Comparison of ENCODE assay signal across 8 mouse cellular contexts in the genomic region with DNA sequence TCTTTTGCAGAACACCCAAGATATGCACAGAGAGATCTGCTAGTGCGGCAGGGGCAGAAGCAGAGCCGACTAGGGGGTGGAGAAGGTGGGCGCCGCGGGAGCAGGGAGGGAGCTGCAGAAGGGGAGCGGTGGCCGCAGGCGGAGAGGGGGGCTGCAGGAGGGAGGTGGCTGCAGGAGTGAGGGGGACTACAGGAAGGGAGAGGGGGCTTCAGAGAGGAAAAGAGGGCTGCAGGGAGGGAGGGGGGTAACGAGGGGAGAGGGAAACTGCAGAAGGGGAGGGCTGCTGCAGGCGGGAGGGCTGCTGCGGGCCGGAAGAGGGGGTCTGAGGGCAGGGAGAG. TPM values are rescaled to one million over a fixed set of nuclear protein-coding genes. Genes with fewer than 3 reads are reported as not detected.
A peak's percentile ranks its signal among the peaks of the same experiment; 100 is the strongest.
DNase-seq lines count a peak whose midpoint lies in the region; ATAC-seq and TF ChIP-seq lines count a peak whose summit lies in the region.

No protein-coding gene starts in this region.

- peak overlapping the region; percentile 59 for H3K4me3 ChIP-seq in kidney, embryonic 14.5 days (ENCODE audit: low read length)
- H3K4me3 ChIP-seq in bone marrow, adult 2 months (replicated peaks; ENCODE audit: control insufficient read depth, low read depth, low read length): peak overlapping the region; percentile 66
- peak overlapping the region; percentile 65 for H3K4me3 ChIP-seq in forebrain, embryonic 16.5 days (replicated peaks; ENCODE audit: low read length)

- no peaks in the 10 kb centered on the region for H3K27me3 ChIP-seq in kidney, embryonic 14.5 days (ENCODE audit: control insufficient read depth, insufficient read depth, low read length)
- no peaks in the 10 kb centered on the region for H3K27me3 ChIP-seq in forebrain, embryonic 16.5 days (replicated peaks; ENCODE audit: control insufficient read depth, insufficient read depth, low read length)

- peak overlapping the region; percentile 87 for H3K4me2 ChIP-seq in kidney, embryonic 14.5 days (replicated peaks; ENCODE audit: low read depth, low read length)
- peak overlapping the region; percentile 66 for H3K4me2 ChIP-seq in forebrain, embryonic 16.5 days (ENCODE audit: low read length)

- TF ChIP-seq POLR2A in bone marrow, adult 2 months (IDR thresholded peaks at IDR 0.05; ENCODE audit: borderline replicate concordance, control insufficient read depth, low read depth, low read length): no peak

- peak overlapping the region; percentile 96 for H3K27ac ChIP-seq in kidney, embryonic 14.5 days (ENCODE audit: low read depth, low read length)
- H3K27ac ChIP-seq in bone marrow, adult 2 months (ENCODE audit: control insufficient read depth, insufficient read depth, low read depth, low read length, poor library complexity): no peak overlapping the region
- H3K27ac ChIP-seq in forebrain, embryonic 16.5 days (ENCODE audit: low read length): peak overlapping the region; percentile 95

- WGBS in kidney, embryonic 14.5 days: 0% methylated on average over 12 of the region's 12 CpGs
- WGBS in bone marrow, adult 2 months: under 1% methylated on average over 12 of the region's 12 CpGs
- WGBS in forebrain, embryonic 16.5 days: under 1% methylated on average over 12 of the region's 12 CpGs

- H3K4me1 ChIP-seq in kidney, embryonic 14.5 days (ENCODE audit: control insufficient read depth, insufficient read depth, low read length): 0 out of 2 replicates have a peak, but pooled peaks cover 3% of the 10 kb centered on the region
- no peaks in the 10 kb centered on the region for H3K4me1 ChIP-seq in bone marrow, adult 2 months (ENCODE audit: control insufficient read depth, insufficient read depth, low read length)
- H3K4me1 ChIP-seq in forebrain, embryonic 16.5 days (replicated peaks; ENCODE audit: control insufficient read depth, insufficient read depth, low read length): peaks cover 19% of the 10 kb centered on the region

- H3K9me3 ChIP-seq in kidney, embryonic 14.5 days (ENCODE audit: control insufficient read depth, low read length): no peaks in the 10 kb centered on the region
- no peaks in the 10 kb centered on the region for H3K9me3 ChIP-seq in forebrain, embryonic 16.5 days (ENCODE audit: control insufficient read depth, low read length)

- ATAC-seq in kidney, embryonic 14.5 days (ENCODE audit: low FRiP score, low TSS enrichment): 0 out of 2 replicates have a peak, but pooled peaks have one; percentile 4
- ATAC-seq in forebrain, embryonic 16.5 days: peak; percentile 8

- no peak for DNase-seq in kidney, postnatal 36 days
- DNase-seq in lung, postnatal 10 days: peak; percentile 13
- DNase-seq in urinary bladder, postnatal 4 days (ENCODE audit: low spot score in 2 of 2): no peak
- no peak for DNase-seq in layer of hippocampus, postnatal 25 days (ENCODE audit: extremely low spot score in 1 of 2, low spot score in 1 of 2)
- DNase-seq in layer of hippocampus, adult 9-11 months: no peak

- no peak for TF ChIP-seq CTCF in bone marrow, adult 2 months (IDR thresholded peaks at IDR 0.05; ENCODE audit: control insufficient read depth, insufficient read depth, low read length)

- H3K9ac ChIP-seq in kidney, embryonic 14.5 days (ENCODE audit: low read depth, low read length): peak overlapping the region; percentile 74
- H3K9ac ChIP-seq in forebrain, embryonic 16.5 days (replicated peaks; ENCODE audit: low read depth, low read length): peak overlapping the region; percentile 74

- H3K36me3 ChIP-seq in kidney, embryonic 14.5 days (ENCODE audit: control insufficient read depth, insufficient read depth, low read length): peaks cover 58% of the 10 kb centered on the region
- H3K36me3 ChIP-seq in forebrain, embryonic 16.5 days (ENCODE audit: control insufficient read depth, insufficient read depth): peaks cover 40% of the 10 kb centered on the region

RNA-seq across cellular contexts. Expression of a gene that starts 2.4 kb away (rescaled TPM):
- polyA plus RNA-seq in kidney, embryonic 14.5 days (2014; fragmentation: Nextera tagmentation; extraction: Ambion mirVana): 31.3 and 39.5 TPM in 2 replicates
- 3.6 and 14.4 TPM in 2 replicates for polyA plus RNA-seq in bone marrow, adult 2 months (2011; ENCODE audit: insufficient read depth, insufficient read length, low replicate concordance, missing spikeins)
- 56.0 and 56.3 TPM in 2 replicates for polyA plus RNA-seq in forebrain, embryonic 16.5 days (2015; fragmentation: Nextera tagmentation; extraction: Ambion mirVana)
- total RNA-seq in layer of hippocampus, postnatal 25 days (2021): 10 to 100 TPM; 24.1 to 27.5 TPM

RNA-seq across cellular contexts. Expression of a gene that starts 17.9 kb away (rescaled TPM):
- 9.6 and 10.3 TPM in 2 replicates for polyA plus RNA-seq in kidney, embryonic 14.5 days (2014; fragmentation: Nextera tagmentation; extraction: Ambion mirVana)
- 1.9 and 5.4 TPM in 2 replicates for polyA plus RNA-seq in bone marrow, adult 2 months (2011; ENCODE audit: insufficient read depth, insufficient read length, low replicate concordance, missing spikeins)
- 25.9 and 26.6 TPM in 2 replicates for polyA plus RNA-seq in forebrain, embryonic 16.5 days (2015; fragmentation: Nextera tagmentation; extraction: Ambion mirVana)
- 10 to 100 TPM; 12.5 to 15.0 TPM for total RNA-seq in layer of hippocampus, postnatal 25 days (2021)

RNA-seq across cellular contexts. Expression of a gene that starts 28.4 kb away (rescaled TPM):
- polyA plus RNA-seq in kidney, embryonic 14.5 days (2014; fragmentation: Nextera tagmentation; extraction: Ambion mirVana): 6.3 and 11.8 TPM in 2 replicates
- polyA plus RNA-seq in bone marrow, adult 2 months (2011; ENCODE audit: insufficient read depth, insufficient read length, low replicate concordance, missing spikeins): not detected in 2 replicates
- polyA plus RNA-seq in forebrain, embryonic 16.5 days (2015; fragmentation: Nextera tagmentation; extraction: Ambion mirVana): 11.7 and 12.8 TPM in 2 replicates
- 10 to 100 TPM; 12.5 to 13.2 TPM for total RNA-seq in layer of hippocampus, postnatal 25 days (2021)

RNA-seq across cellular contexts. Expression of a gene that starts 35.1 kb away (rescaled TPM):
- polyA plus RNA-seq in kidney, embryonic 14.5 days (2014; fragmentation: Nextera tagmentation; extraction: Ambion mirVana): 0.26 and 0.31 TPM in 2 replicates
- polyA plus RNA-seq in bone marrow, adult 2 months (2011; ENCODE audit: insufficient read depth, insufficient read length, low replicate concordance, missing spikeins): not detected in 2 replicates
- polyA plus RNA-seq in forebrain, embryonic 16.5 days (2015; fragmentation: Nextera tagmentation; extraction: Ambion mirVana): not detected in 2 replicates
- total RNA-seq in layer of hippocampus, postnatal 25 days (2021): not detected

RNA-seq across cellular contexts. Expression of a gene that starts 44.0 kb away (rescaled TPM):
- 1.6 and 3.5 TPM in 2 replicates for polyA plus RNA-seq in kidney, embryonic 14.5 days (2014; fragmentation: Nextera tagmentation; extraction: Ambion mirVana)
- not detected in 2 replicates for polyA plus RNA-seq in bone marrow, adult 2 months (2011; ENCODE audit: insufficient read depth, insufficient read length, low replicate concordance, missing spikeins)
- polyA plus RNA-seq in forebrain, embryonic 16.5 days (2015; fragmentation: Nextera tagmentation; extraction: Ambion mirVana): 5.7 and 6.3 TPM in 2 replicates
- total RNA-seq in layer of hippocampus, postnatal 25 days (2021): 1 to 10 TPM; 7.7 to 8.1 TPM
